Comparison of ENCODE assay signal across 8 mouse cellular contexts in the genomic region with DNA sequence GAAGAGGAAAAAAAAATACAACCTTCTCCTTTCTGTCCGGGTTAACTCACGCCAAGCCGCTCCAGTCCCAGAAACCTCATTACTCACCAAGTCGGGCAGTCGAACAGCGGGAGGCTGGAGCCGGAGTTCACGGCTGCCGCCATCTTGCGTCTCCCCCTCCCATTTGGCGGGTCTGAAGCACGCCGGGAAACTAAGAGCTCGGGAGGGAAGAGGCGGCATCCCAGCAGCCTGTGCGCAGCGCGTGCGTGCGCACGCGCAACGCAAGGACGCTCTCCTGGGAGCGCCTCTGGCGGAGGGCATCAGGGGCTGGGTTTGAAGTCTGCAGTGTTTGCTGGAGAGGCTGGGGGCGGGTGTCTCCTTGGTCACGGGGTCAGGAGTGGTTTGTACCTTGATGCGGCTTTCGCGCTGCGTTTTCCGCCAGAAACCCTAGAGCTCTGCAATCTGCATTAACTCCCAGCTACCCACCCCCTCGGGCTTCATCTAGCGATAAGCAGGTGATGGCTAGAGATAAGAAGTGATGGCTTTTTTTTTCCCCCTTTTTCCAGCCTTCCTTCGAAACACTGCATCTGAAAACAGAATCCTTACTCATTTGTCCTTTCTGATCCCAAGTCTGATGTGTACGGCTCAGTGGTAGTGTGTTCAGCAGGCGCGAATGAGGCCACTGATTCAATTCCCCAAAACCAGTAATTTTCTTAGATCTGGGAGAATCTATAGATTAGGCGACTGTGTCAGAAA. TPM values are rescaled to one million over a fixed set of nuclear protein-coding genes. Genes with fewer than 3 reads are reported as not detected.
A peak's percentile ranks its signal among the peaks of the same experiment; 100 is the strongest.
DNase-seq lines count a peak whose midpoint lies in the region; ATAC-seq lines count a peak whose summit lies in the region.

A gene (minus strand): TSS at position 200 of the 735 bp plus-strand sequence.

- peaks cover 0 to 14% of the 10 kb centered on the region in 2 experiments; a peak in 3 of 4 replicates for H3K4me1 ChIP-seq in heart, embryonic 14.5 days (ENCODE audit: control insufficient read depth in 2 of 2, insufficient read depth in 2 of 2, low read length in 2 of 2)
- H3K4me1 ChIP-seq in liver, embryonic 13.5 days (replicated peaks): peaks cover 29% of the 10 kb centered on the region
- H3K4me1 ChIP-seq in stomach, embryonic 16.5 days (ENCODE audit: control insufficient read depth, insufficient read depth, low read length): peaks cover 9% of the 10 kb centered on the region

- peaks cover 26% of the 10 kb centered on the region for H3K36me3 ChIP-seq in heart, embryonic 14.5 days (ENCODE audit: control insufficient read depth, insufficient read depth, low read length)
- peaks cover 24% of the 10 kb centered on the region for H3K36me3 ChIP-seq in liver, embryonic 13.5 days
- H3K36me3 ChIP-seq in stomach, embryonic 16.5 days (ENCODE audit: control insufficient read depth, insufficient read depth, low read length): no peaks in the 10 kb centered on the region

- H3K27ac ChIP-seq in heart, embryonic 14.5 days (replicated peaks in 1 of 2; ENCODE audit: control insufficient read depth in 1 of 2, insufficient read depth in 1 of 2, low read depth in 2 of 2, low read length in 2 of 2): peak within 1 kb of the TSS; percentile 50 to 73
- H3K27ac ChIP-seq in liver, embryonic 13.5 days: peak within 1 kb of the TSS; percentile 78
- peak within 1 kb of the TSS; percentile 50 for H3K27ac ChIP-seq in stomach, embryonic 16.5 days (ENCODE audit: low read length)

- peak; percentile 97 for ATAC-seq in CD4-positive, CD25-positive, alpha-beta regulatory T cell, adult 4 months
- peak; percentile 99 for ATAC-seq in heart, embryonic 14.5 days (ENCODE audit: insufficient number of reproducible peaks, insufficient read depth, low FRiP score, low read depth)
- peak; percentile 97 for ATAC-seq in liver, embryonic 13.5 days (ENCODE audit: low read depth)
- peak; percentile 99 for ATAC-seq in stomach, embryonic 16.5 days (ENCODE audit: insufficient read depth, low FRiP score)

- H3K27me3 ChIP-seq in heart, embryonic 14.5 days (ENCODE audit: control insufficient read depth, insufficient read depth, low read length): no peaks in the 10 kb centered on the region
- H3K27me3 ChIP-seq in liver, embryonic 13.5 days: no peaks in the 10 kb centered on the region
- no peaks in the 10 kb centered on the region for H3K27me3 ChIP-seq in stomach, embryonic 16.5 days (ENCODE audit: control insufficient read depth, insufficient read depth, low read length)

- H3K4me2 ChIP-seq in heart, embryonic 14.5 days (ENCODE audit: low read length): peak within 1 kb of the TSS; percentile 81
- peak within 1 kb of the TSS; percentile 85 for H3K4me2 ChIP-seq in liver, embryonic 13.5 days
- H3K4me2 ChIP-seq in stomach, embryonic 16.5 days (ENCODE audit: low read depth, low read length): peak within 1 kb of the TSS; percentile 83

- peak within 1 kb of the TSS; percentile 94 for H3K9ac ChIP-seq in heart, embryonic 14.5 days (ENCODE audit: low read length)
- H3K9ac ChIP-seq in liver, embryonic 13.5 days: peak within 1 kb of the TSS; percentile 90
- peak within 1 kb of the TSS; percentile 85 for H3K9ac ChIP-seq in stomach, embryonic 16.5 days (ENCODE audit: low read length)

- H3K4me3 ChIP-seq in heart, embryonic 14.5 days (ENCODE audit: control insufficient read depth in 1 of 2, insufficient read depth in 1 of 2, low read depth in 1 of 2, low read length in 2 of 2): peak within 1 kb of the TSS; percentile 83 to 89
- peak within 1 kb of the TSS; percentile 89 for H3K4me3 ChIP-seq in liver, embryonic 13.5 days (replicated peaks)
- peak within 1 kb of the TSS; percentile 66 for H3K4me3 ChIP-seq in stomach, embryonic 16.5 days (replicated peaks; ENCODE audit: low read length)

- peak; percentile 65 for DNase-seq in c-Kit-negative CD71-positive TER-119-positive erythroid progenitor cells, embryonic 14.5 days (ENCODE audit: low read depth, low spot score)
- DNase-seq in fibroblast of lung, adult 2 months (ENCODE audit: low read depth): peak; percentile 91
- DNase-seq in kidney, postnatal 14 days: peak; percentile 93
- peak; percentile 81 for DNase-seq in liver, embryonic 13.5 days
- peak; percentile 91 for DNase-seq in neural tube, embryonic 10.5 days (ENCODE audit: extremely low spot score, low spot score)

- H3K9me3 ChIP-seq in heart, embryonic 14.5 days (ENCODE audit: control insufficient read depth, low read length): 0 out of 2 replicates have a peak, but pooled peaks cover 2% of the 10 kb centered on the region
- no peaks in the 10 kb centered on the region for H3K9me3 ChIP-seq in liver, embryonic 13.5 days (replicated peaks)
- H3K9me3 ChIP-seq in stomach, embryonic 16.5 days (replicated peaks; ENCODE audit: control insufficient read depth, low read length): 0 out of 2 replicates have a peak, but pooled peaks cover 4% of the 10 kb centered on the region

- under 1% methylated on average over 40 of the region's 40 CpGs for WGBS in heart, embryonic 14.5 days
- under 1% methylated on average over 40 of the region's 40 CpGs for WGBS in liver, embryonic 13.5 days (ENCODE audit: insufficient replicate concordance)
- WGBS in stomach, embryonic 16.5 days: 1% methylated on average over 40 of the region's 40 CpGs

RNA-seq across cellular contexts. Expression of the gene that starts here (rescaled TPM):
- polyA plus RNA-seq in CD4-positive, CD25-positive, alpha-beta regulatory T cell, adult 4 months (2017; shearing (Covaris generic)): 10 to 100 TPM; 22.2 to 34.8 TPM
- polyA plus RNA-seq in heart, embryonic 14.5 days (2014; fragmentation: Nextera tagmentation; extraction: Ambion mirVana): 31.9 and 33.1 TPM in 2 replicates
- 29.9 and 32.1 TPM in 2 replicates for polyA plus RNA-seq in liver, embryonic 13.5 days (2015; fragmentation: Nextera tagmentation; extraction: Ambion mirVana)
- 52.0 and 54.1 TPM in 2 replicates for polyA plus RNA-seq in stomach, embryonic 16.5 days (2015; fragmentation: Nextera tagmentation; extraction: Ambion mirVana)

Comparison
In these comparisons a context has a peak if more than half of its experiments do, and no peak if none do; other contexts are left out.
1. Peak in every context shown above with its lines: DNase-seq, ATAC-seq, H3K4me3 ChIP-seq and H3K27ac ChIP-seq.